Mouse (Mus musculus): ENCODE measurements around the gene Plbd2. TPM values are rescaled to one million over a fixed set of nuclear protein-coding genes. Genes with fewer than 3 reads are reported as not detected.

Plbd2 gene
- polyA plus RNA-seq, 1 experiment from 2014 or later: 43.9 TPM

DNA sequence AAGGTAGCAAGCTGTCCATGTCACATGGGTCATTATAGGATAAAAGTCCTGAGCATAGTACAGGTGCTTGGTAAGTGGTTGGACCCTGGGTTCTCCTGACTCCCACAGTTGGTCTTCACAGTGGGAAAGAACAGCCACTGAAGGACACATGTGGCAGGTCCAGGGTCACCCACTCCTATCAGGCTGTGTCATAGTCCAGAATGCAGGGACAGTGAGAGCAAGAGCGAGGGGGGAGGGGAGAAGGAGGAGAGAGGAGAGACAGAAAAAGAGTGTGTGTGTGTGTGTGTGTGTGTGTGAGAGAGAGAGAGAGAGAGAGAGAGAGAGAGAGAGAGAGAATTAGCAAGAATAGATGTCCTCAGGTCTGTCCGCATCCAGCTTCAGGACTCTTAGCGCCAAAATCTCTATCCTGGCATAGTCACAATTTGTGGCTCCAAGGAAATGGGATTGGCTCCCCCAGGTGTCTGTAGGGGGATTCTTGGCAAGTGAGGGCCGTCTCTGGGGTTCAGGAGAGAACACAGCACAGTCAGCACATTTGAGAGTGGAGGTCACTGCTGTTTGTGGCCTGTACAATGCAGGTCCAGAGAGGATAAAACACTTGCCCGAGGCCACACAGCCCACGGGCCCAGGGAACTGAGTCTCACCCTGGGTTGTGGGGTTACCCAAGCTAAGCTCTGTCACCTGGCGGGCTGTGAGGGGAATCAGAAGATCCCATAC lies 46.4 kb downstream of the Plbd2 start:
- peak; percentile 12; the same call in 1 of the 2 replicates for ATAC-seq
- no peak overlapping the region for H3K4me3 ChIP-seq (ENCODE audit: low read length)
- H3K4me2 ChIP-seq (ENCODE audit: low read depth, low read length): no peak overlapping the region
- 49% methylated on average over 7 of the region's 7 CpGs for WGBS
- no peak overlapping the region for H3K27ac ChIP-seq (ENCODE audit: low read length)
- H3K9me3 ChIP-seq (ENCODE audit: control insufficient read depth, low read length): no peaks in the 10 kb centered on the region
- H3K36me3 ChIP-seq (ENCODE audit: control insufficient read depth, insufficient read depth, low read length): no peaks in the 10 kb centered on the region
- H3K4me1 ChIP-seq (ENCODE audit: control insufficient read depth, insufficient read depth, low read length): no peaks in the 10 kb centered on the region
- H3K9ac ChIP-seq (ENCODE audit: low read depth, low read length): no peak overlapping the region
- H3K27me3 ChIP-seq (replicated peaks; ENCODE audit: control insufficient read depth, insufficient read depth, low read length): no peaks in the 10 kb centered on the region

DNA sequence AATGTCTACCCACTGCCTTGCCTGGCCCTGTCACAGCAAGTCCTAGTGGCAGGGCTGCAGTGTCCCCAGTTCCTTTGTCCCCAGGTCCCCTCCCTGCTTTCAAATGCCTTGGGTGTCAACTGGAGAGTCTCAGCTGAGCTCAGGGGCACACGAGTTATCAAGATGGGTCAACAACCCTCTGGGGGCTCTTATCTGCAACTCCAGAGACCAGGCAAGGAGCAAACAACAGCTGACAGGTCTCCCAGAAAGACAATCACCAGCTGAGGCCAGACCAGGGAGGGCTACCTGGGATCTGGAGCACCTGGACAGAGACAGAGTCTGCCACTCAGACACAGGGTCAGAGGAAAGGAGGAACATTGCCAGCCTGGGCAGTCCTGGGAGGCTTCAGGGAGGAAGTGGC lies 47.2 kb downstream of the Plbd2 start:
- H3K27me3 ChIP-seq (replicated peaks; ENCODE audit: control insufficient read depth, insufficient read depth, low read length): no peaks in the 10 kb centered on the region
- no peaks in the 10 kb centered on the region for H3K4me1 ChIP-seq (ENCODE audit: control insufficient read depth, insufficient read depth, low read length)
- no peak overlapping the region for H3K27ac ChIP-seq (ENCODE audit: low read length)
- no peak overlapping the region for H3K4me3 ChIP-seq (ENCODE audit: low read length)
- WGBS: 0% methylated on average over 1 of the region's 1 CpGs
- H3K4me2 ChIP-seq (ENCODE audit: low read depth, low read length): no peak overlapping the region
- no peak overlapping the region for H3K9ac ChIP-seq (ENCODE audit: low read depth, low read length)
- ATAC-seq: peak; percentile 49
- no peaks in the 10 kb centered on the region for H3K36me3 ChIP-seq (ENCODE audit: control insufficient read depth, insufficient read depth, low read length)
- H3K9me3 ChIP-seq (ENCODE audit: control insufficient read depth, low read length): no peaks in the 10 kb centered on the region

DNA sequence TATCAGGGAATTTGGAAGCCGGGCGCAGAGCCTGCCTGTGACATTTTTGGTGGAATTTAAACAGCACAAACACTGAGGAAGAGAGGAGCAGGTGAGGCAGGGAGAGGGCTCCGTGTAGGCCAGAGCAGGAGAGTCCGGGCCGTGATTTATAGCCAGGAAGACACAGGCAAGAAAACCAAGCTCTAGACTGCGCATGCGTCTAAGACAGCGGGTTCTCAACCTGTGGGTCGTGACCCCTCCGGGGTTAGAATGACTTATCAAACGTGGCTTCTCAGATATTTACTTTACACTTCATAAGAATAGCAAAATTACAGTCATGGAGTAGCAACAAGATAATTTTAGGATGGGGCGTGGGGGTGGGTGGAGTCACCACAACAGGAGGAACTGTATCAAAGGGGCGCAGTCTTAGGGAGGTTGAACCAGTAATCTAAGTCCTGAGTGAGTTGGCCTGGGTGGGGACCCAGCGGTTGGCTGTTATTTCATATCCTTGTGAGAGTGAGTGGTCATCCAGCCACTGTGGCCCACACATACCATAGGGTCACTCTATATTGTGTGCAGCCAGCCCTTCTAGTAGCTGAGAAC lies 48.6 kb downstream of the Plbd2 start:
- no peak for ATAC-seq
- no peak overlapping the region for H3K4me2 ChIP-seq (ENCODE audit: low read depth, low read length)
- H3K9ac ChIP-seq (ENCODE audit: low read depth, low read length): no peak overlapping the region
- H3K4me3 ChIP-seq (ENCODE audit: low read length): no peak overlapping the region
- 38% methylated on average over 14 of the region's 14 CpGs for WGBS
- H3K36me3 ChIP-seq (ENCODE audit: control insufficient read depth, insufficient read depth, low read length): no peaks in the 10 kb centered on the region
- no peaks in the 10 kb centered on the region for H3K27me3 ChIP-seq (replicated peaks; ENCODE audit: control insufficient read depth, insufficient read depth, low read length)
- H3K9me3 ChIP-seq (ENCODE audit: control insufficient read depth, low read length): no peaks in the 10 kb centered on the region
- no peak overlapping the region for H3K27ac ChIP-seq (ENCODE audit: low read length)
- no peaks in the 10 kb centered on the region for H3K4me1 ChIP-seq (ENCODE audit: control insufficient read depth, insufficient read depth, low read length)

DNA sequence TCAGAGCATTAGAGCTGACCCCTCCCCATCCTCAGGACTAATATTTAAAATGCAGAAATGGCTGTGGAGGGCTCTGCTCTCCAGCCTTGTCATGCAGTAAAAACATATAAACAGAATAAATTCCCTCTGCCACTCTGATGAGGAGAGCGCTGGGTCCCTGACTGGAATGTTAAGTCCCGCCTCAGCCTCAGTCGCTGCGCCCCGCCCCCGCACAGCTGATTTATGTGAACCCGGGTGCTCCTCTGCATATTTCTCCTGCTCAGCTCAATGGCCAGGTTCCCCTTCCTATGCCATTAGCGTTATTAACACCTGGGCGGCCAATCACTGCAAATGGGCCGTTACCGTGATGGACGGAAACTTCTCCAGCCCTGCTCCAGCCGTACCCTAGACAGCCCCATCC lies 56.1 kb downstream of the Plbd2 start:
- H3K4me1 ChIP-seq (ENCODE audit: control insufficient read depth, insufficient read depth, low read length): no peaks in the 10 kb centered on the region
- no peak overlapping the region for H3K4me2 ChIP-seq (ENCODE audit: low read depth, low read length)
- H3K36me3 ChIP-seq (ENCODE audit: control insufficient read depth, insufficient read depth, low read length): no peaks in the 10 kb centered on the region
- ATAC-seq: no peak
- H3K27me3 ChIP-seq (replicated peaks; ENCODE audit: control insufficient read depth, insufficient read depth, low read length): peaks cover 8% of the 10 kb centered on the region; the same call in 1 of the 2 replicates
- H3K9ac ChIP-seq (ENCODE audit: low read depth, low read length): no peak overlapping the region
- no peaks in the 10 kb centered on the region for H3K9me3 ChIP-seq (ENCODE audit: control insufficient read depth, low read length)
- no peak overlapping the region for H3K27ac ChIP-seq (ENCODE audit: low read length)
- WGBS: 34% methylated on average over 13 of the region's 13 CpGs
- H3K4me3 ChIP-seq (ENCODE audit: low read length): no peak overlapping the region

DNA sequence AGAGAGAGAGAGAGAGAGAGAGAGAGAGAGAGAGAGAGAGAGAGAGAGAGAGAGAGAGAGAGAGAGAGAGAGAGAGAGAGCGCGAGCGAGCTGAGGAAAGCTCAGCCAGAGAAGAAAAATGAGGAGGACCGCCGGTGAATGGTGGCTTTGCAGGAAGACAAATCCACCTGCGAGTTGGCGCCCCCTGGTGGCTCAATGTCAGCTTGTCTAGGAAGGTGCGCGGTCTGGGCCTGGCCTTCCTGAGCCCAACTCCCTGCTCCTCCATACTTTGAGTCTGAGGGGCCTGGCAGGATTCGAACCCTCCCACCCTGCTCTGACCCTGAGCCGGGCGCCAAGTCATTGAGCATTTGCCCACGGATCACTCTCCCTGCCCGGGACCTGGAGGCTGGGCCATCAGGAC lies 62.7 kb downstream of the Plbd2 start:
- H3K36me3 ChIP-seq (ENCODE audit: control insufficient read depth, insufficient read depth, low read length): no peaks in the 10 kb centered on the region
- no peak overlapping the region for H3K9ac ChIP-seq (ENCODE audit: low read depth, low read length)
- WGBS: 6% methylated on average over 14 of the region's 14 CpGs
- peak overlapping the region; percentile 30 for H3K4me3 ChIP-seq (ENCODE audit: low read length)
- H3K4me1 ChIP-seq (ENCODE audit: control insufficient read depth, insufficient read depth, low read length): peaks cover 16% of the 10 kb centered on the region
- ATAC-seq: peak; percentile 62
- H3K27ac ChIP-seq (ENCODE audit: low read length): no peak overlapping the region
- peak overlapping the region; percentile 49 for H3K4me2 ChIP-seq (ENCODE audit: low read depth, low read length)
- H3K9me3 ChIP-seq (ENCODE audit: control insufficient read depth, low read length): no peaks in the 10 kb centered on the region
- peaks cover 58% of the 10 kb centered on the region for H3K27me3 ChIP-seq (replicated peaks; ENCODE audit: control insufficient read depth, insufficient read depth, low read length)

DNA sequence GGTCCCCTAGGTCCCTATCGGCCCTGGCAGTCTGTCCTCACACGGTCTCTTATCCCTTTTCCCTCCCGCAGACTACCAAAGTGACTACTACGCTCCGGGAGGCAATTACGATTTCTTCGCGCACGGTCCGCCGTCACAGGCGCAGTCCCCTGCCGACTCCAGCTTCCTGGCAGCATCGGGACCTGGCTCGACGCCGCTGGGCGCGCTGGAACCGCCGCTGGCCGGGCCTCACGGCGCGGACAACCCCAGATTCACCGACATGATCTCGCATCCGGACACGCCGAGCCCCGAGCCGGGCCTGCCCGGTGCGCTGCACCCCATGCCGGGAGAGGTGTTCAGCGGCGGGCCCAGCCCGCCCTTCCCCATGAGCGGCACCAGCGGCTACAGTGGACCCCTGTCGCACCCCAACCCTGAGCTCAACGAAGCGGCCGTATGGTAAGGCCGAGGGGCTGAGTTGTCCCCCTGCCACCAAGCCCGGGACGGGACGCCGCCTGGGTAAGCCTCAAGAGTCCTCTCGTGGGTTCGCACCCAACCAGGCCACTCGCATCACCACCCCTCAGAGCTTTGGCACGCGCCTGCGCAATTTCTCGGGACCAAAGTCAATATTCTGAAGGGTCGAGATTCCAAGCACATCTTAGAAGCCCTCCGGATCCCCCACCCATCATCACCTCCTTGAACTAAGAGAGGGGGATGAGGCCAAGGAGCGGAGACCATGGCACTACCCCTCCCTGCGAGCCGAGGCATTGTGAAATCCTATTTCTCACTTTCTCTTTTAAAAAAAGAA lies 63.3 kb downstream of the Plbd2 start:
- no peak for ATAC-seq
- WGBS: under 1% methylated on average over 61 of the region's 61 CpGs
- H3K36me3 ChIP-seq (ENCODE audit: control insufficient read depth, insufficient read depth, low read length): no peaks in the 10 kb centered on the region
- H3K4me2 ChIP-seq (ENCODE audit: low read depth, low read length): peak overlapping the region; percentile 49
- H3K9ac ChIP-seq (ENCODE audit: low read depth, low read length): no peak overlapping the region
- H3K27ac ChIP-seq (ENCODE audit: low read length): no peak overlapping the region
- H3K27me3 ChIP-seq (replicated peaks; ENCODE audit: control insufficient read depth, insufficient read depth, low read length): peaks cover 64% of the 10 kb centered on the region
- H3K4me1 ChIP-seq (ENCODE audit: control insufficient read depth, insufficient read depth, low read length): peaks cover 18% of the 10 kb centered on the region
- peak overlapping the region; percentile 30 for H3K4me3 ChIP-seq (ENCODE audit: low read length)
- H3K9me3 ChIP-seq (ENCODE audit: control insufficient read depth, low read length): no peaks in the 10 kb centered on the region

DNA sequence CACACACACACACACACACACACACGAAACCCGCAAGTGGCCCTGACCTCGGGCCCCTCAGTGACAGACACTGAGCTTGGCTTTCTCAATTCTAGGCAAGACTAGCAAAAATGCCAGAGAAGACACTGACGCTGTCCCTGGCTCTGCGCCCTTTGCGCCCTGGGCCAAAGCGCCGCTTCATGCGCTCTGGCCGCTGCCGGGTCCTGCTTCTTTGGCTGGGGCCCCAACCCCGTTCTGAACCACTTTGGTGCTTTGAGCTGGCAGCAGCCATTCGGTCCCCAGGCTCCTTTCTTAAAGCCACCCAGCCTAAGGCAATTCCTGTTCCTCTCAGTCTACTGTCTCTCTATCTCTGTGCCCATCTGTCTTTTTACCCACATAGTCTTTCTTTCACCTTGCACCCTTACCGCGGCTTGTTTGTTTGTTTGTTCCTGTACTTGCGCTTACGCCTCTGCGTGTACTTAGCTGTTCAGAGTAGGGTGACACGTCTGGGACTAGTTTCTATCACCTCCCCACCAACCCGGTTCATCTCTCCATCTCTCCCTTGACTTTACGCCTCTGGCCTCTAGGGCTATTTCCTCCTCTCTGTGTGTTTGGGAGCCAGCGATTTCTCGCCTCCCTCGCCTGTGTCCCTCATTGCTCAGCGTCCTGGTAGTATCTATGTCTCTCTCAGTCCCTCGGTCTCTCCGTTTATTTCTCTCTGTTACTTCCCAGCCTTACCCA lies 64.3 kb downstream of the Plbd2 start:
- Histone ChIP-seq H3K27ac (ENCODE audit: low read length) (no peak overlapping the region), H3K4me1 (ENCODE audit: control insufficient read depth, insufficient read depth, low read length) (peaks cover 18% of the 10 kb centered on the region), H3K9ac (ENCODE audit: low read depth, low read length) (no peak overlapping the region), H3K4me2 (ENCODE audit: low read depth, low read length) (no peak overlapping the region), H3K36me3 (ENCODE audit: control insufficient read depth, insufficient read depth, low read length) (no peaks in the 10 kb centered on the region), H3K4me3 (ENCODE audit: low read length) (no peak overlapping the region), H3K9me3 (ENCODE audit: control insufficient read depth, low read length) (no peaks in the 10 kb centered on the region), H3K27me3 (replicated peaks; ENCODE audit: control insufficient read depth, insufficient read depth, low read length) (peaks cover 68% of the 10 kb centered on the region)
- no peak for ATAC-seq
- 3% methylated on average over 27 of the region's 27 CpGs for WGBS

DNA sequence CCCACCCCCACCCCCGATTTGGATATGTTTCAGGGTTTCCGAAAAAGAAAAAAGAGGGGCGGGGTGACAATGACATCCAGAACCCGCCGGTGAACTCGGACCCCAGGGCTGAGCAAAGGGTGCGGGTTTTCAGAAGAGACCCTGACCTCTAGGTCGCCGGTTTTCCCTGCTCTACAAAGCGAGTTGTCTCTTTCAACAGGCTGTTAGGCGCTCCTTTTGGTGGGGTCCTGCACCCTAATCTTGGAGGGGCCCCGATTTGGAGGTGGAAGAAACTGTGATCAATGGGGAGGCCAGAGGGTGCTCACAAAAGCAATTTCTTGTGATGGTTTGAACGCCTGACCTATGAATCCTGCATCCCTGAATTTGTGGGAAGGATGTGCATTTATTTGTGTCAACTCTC lies 65.0 kb downstream of the Plbd2 start:
- H3K9me3 ChIP-seq (ENCODE audit: control insufficient read depth, low read length): no peaks in the 10 kb centered on the region
- H3K9ac ChIP-seq (ENCODE audit: low read depth, low read length): no peak overlapping the region
- no peaks in the 10 kb centered on the region for H3K36me3 ChIP-seq (ENCODE audit: control insufficient read depth, insufficient read depth, low read length)
- ATAC-seq: no peak
- H3K27me3 ChIP-seq (replicated peaks; ENCODE audit: control insufficient read depth, insufficient read depth, low read length): peaks cover 74% of the 10 kb centered on the region
- H3K4me1 ChIP-seq (ENCODE audit: control insufficient read depth, insufficient read depth, low read length): peaks cover 18% of the 10 kb centered on the region
- H3K4me2 ChIP-seq (ENCODE audit: low read depth, low read length): no peak overlapping the region
- WGBS: 1% methylated on average over 13 of the region's 13 CpGs
- no peak overlapping the region for H3K4me3 ChIP-seq (ENCODE audit: low read length)
- no peak overlapping the region for H3K27ac ChIP-seq (ENCODE audit: low read length)

DNA sequence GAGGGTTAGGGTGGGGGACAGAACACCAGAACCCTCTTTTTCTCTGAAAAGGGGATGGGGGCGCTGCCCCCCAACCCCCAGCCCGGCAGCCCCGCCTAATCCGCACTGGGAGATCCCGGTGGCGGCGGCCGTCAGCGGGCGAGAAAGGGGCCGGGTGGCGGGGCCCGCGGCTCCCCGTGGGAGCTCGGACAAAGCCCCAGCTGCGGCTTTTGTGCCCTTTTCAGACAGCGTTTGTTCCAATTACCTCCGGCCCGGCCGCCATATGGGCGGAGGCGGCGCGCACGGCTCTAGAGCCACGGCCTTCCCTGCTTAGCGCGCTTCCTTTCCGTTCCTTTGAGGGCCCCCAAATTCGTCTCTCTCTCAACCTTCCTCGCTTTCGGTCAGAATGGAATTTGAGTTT lies 65.4 kb downstream of the Plbd2 start:
- H3K4me3 ChIP-seq (ENCODE audit: low read length): peak overlapping the region; percentile 26
- ATAC-seq: no peak
- H3K36me3 ChIP-seq (ENCODE audit: control insufficient read depth, insufficient read depth, low read length): no peaks in the 10 kb centered on the region
- H3K4me1 ChIP-seq (ENCODE audit: control insufficient read depth, insufficient read depth, low read length): peaks cover 18% of the 10 kb centered on the region
- H3K9ac ChIP-seq (ENCODE audit: low read depth, low read length): no peak overlapping the region
- under 1% methylated on average over 33 of the region's 33 CpGs for WGBS
- peaks cover 79% of the 10 kb centered on the region for H3K27me3 ChIP-seq (replicated peaks; ENCODE audit: control insufficient read depth, insufficient read depth, low read length)
- no peaks in the 10 kb centered on the region for H3K9me3 ChIP-seq (ENCODE audit: control insufficient read depth, low read length)
- no peak overlapping the region for H3K27ac ChIP-seq (ENCODE audit: low read length)
- 0 out of 2 replicates have a peak overlapping the region, but pooled peaks have one; percentile 16 for H3K4me2 ChIP-seq (ENCODE audit: low read depth, low read length)
